Mouse (Mus musculus) monocyte, adult 5-6 weeks (primary cell): Measurements from ENCODE around the gene Atg101. TPM values are rescaled to one million over a fixed set of nuclear protein-coding genes. Genes with fewer than 3 reads are reported as not detected.

Experiments used
- ATAC-seq: fragments of 153-309, 156-312 bp; replicated peaks from 2 replicates; pipeline ENCODE4 v1.8.0; 2017; ENCODE audit warnings: mild to moderate bottlenecking; ENCODE audit not compliant: low TSS enrichment, insufficient number of reproducible peaks, severe bottlenecking, poor library complexity, low FRiP score
- total RNA-seq: library from RNA; stranded (forward); fragments of 200-1000, 200-491, 200-594 nt; gene quantifications from 3 replicates; pipeline ENCODE4 v1.2.3, GENCODE M21; 2017

Gene Atg101
- 52.9 to 72.0 TPM (median 58.7 TPM) in 3 replicates for total RNA-seq

- ATAC-seq: peak; percentile 86
Observed at GRCm38 (mm10) chr15:101283911-101284750, at the start of gene Atg101. Atg101 (plus strand) TSS chr15:101284272.

GRCm38 (mm10) chr15:101234611-101235341, 49.3 kb upstream of the Atg101 start:
- ATAC-seq: no peak

DNA sequence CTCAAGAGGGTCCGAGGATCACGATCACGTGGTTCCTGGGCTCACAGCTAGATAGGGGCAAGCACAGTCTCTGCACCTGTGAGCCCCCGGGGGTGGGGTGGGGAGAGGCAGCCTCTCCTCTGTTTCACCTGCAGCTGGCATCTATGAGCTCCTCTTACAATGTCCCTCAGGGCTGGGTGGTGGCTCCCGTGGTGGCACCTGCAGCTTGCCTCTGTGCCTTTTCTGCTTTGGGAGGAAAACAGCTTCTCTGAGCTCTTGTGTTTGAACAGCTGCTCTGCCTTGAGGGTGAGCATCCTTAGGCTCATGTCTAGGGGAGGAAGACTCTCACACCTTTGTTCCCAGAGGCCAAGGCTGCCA, 48.8 kb upstream of the Atg101 start:
- ATAC-seq: no peak

GRCm38 (mm10) chr15:101235728-101236327, 48.2 kb upstream of the Atg101 start:
- no peak for ATAC-seq

DNA sequence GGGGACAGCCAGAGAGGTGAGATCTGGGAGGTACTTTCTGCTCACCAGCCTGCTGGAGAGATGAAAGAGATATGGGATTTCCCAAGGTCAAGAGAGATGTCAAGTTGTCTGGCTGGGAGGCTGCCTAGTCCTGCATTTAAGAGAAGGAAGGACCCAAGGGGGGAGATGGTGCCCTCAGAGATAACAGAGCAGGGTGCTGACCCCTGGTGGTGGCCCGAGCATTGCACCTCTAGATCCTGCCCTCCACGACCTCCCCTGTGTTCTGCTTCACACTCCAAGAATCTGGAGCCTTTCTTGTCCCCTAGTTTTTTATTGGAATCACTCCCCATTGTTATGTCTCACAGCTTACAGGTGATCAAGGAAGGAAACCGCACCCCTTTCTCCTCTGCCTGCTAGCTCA, 47.2 kb upstream of the Atg101 start:
- ATAC-seq: peak; percentile 43

DNA sequence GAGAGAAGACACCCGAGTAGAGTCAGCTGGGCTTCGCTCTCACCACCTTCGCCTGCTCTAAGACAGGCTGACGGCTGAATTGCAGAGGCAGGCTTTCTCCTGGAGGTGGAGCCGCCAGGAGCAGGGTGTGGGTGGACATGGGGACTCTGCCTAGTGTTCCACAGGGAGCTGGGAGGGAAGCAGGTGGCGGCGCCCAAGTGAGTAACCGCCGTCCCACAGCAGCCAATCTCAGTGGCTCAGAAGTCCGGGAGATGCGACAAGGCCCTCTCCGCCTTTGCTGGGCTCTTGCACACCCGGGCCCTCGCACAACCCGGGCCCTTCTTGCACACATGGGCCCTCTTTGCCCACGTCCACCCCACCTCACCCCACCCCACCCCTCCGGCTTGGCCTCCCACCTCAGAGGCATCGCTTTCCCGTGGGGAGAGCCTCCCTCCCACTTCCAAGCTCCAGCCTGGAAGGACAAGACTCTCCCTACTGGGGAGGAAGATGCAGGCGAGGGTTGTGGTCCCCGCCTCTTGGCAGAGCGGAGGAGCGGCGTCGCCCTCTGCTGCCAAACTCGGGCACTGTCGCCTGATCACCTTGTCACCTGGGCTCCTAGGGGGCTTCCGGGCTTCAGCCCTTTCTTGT, 45.1 kb upstream of the Atg101 start:
- ATAC-seq: no peak

- ATAC-seq: no peak
Observed at GRCm38 (mm10) chr15:101239821-101240220, 44.3 kb upstream of the Atg101 start.

- ATAC-seq: peak; percentile 70
Observed at GRCm38 (mm10) chr15:101240799-101241204, 43.3 kb upstream of the Atg101 start.

- no peak for ATAC-seq
Observed at GRCm38 (mm10) chr15:101241236-101241635, 42.8 kb upstream of the Atg101 start.

- no peak for ATAC-seq
Observed at GRCm38 (mm10) chr15:101241853-101242252, 42.2 kb upstream of the Atg101 start.

GRCm38 (mm10) chr15:101242645-101243044, 41.4 kb upstream of the Atg101 start:
- ATAC-seq: no peak

- ATAC-seq: peak; percentile 21
Observed at GRCm38 (mm10) chr15:101244012-101244411, 40.1 kb upstream of the Atg101 start.

DNA sequence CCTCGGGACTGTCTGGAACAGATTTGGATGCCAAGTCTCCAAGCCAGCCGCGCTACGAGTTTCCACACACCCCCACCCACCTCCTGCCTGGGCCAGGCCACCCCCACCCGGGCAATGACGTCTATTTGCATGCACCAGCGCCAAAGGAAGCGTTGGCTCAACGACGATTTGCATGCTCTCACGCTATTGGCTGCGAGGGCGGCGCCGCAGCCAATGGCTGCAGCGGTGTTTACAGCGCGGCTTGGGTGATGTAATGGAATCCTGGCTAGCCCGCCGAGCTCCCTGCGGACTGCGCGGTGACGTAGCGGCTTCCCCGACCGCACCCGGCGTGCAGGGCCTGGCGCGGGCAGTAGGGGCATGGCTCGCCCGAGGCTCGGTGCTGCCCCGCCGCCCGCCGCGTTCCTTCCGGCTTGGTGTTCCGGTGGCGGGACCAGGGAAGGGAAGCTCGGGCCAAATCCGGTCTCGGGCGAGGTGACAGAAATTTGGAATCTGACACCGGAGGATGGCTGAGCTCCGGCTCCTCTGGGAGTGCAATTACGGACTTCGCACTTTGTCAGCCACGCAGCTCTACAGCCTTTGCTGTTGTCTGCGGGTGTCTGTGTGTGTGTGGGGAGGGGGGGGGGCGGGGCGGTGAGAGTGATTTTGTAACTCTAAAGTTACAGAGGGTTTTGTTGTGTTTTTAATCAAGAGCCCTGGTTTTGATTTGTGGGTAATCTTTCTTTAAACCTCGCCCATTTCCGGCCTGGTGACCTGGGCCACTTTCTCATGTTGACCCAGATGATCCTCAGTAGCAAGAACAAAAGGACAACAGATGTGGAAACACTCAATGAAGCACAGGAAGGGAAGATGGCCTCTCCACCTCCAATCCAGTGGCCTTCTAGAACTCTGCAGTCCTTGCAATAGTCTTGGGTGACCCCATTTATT, 37.6 kb upstream of the Atg101 start:
- peak; percentile 71 for ATAC-seq

DNA sequence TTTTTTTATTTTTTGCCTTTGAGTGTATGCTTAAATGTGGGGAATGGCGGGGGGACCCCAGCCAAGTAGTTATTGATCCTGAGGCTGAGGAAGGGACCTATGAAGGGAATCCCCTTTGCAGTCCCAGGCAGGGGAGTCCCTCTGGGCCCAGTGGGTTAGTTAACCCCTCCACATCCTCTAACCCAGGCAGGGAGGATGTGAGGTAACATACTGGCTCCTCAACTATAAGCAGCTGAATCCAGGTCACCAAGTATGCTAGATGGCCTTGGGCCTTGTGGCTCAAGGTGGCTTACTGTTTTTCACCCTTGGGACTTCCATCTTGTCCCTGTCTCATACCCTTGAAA, 36.9 kb upstream of the Atg101 start:
- ATAC-seq: no peak

DNA sequence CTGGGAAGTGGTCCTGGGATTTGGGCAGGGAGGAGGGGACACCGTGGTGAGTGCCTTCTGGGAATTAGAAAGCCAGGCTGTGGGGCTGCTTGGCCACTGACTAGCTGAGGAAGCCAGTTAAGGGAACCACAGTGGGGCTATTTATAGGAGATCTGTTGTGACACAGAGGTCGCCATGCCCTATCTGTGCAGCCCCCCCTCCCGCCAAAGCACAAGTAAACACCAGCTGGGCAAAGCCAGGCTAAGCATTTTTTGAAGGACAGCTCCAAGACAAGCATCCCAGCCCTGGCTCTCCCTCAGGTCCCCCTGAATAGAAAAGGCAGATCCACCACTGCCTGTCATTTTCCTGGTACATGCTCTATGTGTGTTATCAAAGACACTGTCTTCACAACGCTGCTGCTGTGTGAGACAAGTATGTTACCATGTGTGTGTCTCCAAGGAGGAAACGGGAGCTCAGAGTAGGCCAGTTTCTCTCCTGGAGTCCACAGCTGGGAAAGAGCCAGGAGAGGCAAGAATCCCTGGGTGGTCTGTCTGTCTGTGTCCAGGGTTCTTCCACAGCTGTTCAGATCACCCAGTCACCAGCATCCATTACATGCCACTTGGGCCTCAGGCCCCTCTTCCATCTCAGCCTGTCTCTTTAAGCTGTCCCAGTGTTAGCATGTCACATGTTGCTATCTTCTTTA, 35.9 kb upstream of the Atg101 start:
- peak; percentile 22; the same call in 1 of the 2 replicates for ATAC-seq

DNA sequence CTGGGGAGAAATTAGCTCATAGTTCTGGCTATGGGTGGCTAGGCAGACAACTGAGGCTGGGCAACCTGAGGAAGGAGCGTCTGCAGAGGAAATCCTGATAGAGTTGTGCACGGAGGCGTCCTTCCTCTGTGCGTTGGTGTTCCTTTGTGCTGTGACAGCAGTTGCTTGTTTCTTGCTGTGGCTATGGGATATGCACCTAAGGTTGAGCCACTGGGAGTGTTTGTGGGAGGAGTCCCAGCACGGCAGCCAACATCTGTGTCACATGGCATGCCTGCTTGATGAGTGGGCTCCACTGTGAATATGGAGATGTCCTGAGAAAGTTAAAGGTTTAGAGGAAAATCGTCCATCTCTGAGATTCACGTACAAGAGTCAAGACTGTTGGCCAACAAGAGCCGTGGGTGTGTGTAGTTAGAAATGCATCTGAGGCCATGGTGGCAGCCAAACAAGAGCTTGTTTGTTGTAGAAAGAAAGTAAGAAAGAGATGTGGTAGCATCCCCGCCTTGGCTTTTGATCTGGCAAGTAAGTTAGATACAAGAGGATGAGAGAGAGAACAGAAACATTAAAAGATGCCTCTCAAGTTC, 33.8 kb upstream of the Atg101 start:
- ATAC-seq: no peak

- ATAC-seq: no peak
Observed at GRCm38 (mm10) chr15:101251930-101252329, 32.1 kb upstream of the Atg101 start.
